Mouse (Mus musculus): ENCODE measurements around the gene Acp6.
A peak's percentile ranks its signal among the peaks of the same experiment; 100 is the strongest.

Acp6 gene

DNA sequence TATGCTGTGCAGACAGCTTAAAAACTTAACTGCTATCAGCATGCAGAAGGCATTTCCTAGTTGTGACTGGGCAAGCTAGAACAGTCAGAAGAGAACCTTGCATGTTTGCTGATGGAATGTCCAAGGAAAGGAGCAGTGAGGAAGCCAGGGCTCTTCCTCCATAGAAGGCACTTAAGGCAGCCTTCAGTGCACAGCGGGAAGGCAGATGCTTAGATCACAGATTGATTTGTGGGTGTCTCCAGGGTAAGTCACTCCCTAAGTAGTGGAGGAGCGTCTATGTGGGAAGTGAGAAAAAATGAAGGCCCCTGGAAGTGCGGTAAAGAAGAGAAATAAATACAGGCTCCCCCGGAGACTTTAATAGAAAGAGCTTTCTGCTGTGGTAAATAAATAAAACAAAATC, 40.7 kb downstream of the Acp6 start:
- DNase-seq: no peak

- peak; percentile 68 to 78 for DNase-seq
These were observed 43.4 kb downstream of the Acp6 start for GRCm38 (mm10) chr3:97201943-97202342.

DNA sequence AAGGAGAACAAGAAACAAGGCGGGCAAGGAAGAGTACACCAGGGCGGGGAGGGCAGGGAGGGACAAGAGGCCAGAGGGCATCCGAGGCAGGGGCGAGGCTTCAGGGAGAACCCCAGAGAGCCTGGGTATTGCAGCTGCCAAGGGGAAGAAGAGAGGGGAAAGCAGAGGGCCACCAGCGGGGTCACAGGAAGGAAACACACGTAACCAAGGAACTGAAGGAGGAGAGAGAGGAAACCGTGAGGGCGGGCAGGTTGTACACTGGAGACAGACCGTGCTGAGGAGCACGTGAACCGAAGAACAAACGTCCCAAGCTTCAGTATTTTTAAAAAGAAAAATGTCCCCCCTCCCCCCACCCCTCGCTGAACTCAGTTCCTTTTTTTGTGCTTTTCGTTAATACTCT, 45.3 kb downstream of the Acp6 start:
- no peak for DNase-seq

- no peak for DNase-seq
These were observed 47.9 kb downstream of the Acp6 start for GRCm38 (mm10) chr3:97206521-97206920.

DNA sequence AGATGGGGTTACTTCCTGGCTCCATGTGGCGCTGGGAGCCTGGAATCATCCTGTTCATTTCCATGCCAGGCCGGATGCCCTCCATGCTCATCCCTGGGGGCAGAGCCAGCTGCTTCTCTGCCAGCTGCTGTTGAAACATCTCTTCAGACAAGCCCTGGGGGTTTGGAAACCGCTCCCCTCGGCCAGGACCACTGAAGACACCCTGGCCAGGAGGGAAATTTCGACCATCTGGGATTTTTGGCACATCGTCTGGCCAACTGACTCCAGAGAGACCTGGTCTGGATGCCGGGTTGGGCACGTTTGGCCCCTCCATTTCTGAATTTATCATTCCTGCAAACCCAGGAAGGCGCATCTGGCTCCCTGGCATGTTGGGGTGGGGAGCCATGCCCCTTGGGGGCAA, 50.8 kb downstream of the Acp6 start:
- peak; percentile 55 to 62 for DNase-seq

- no peak for DNase-seq
These were observed 52.6 kb downstream of the Acp6 start for GRCm38 (mm10) chr3:97211177-97211576.

GRCm38 (mm10) chr3:97213871-97214270, 55.3 kb downstream of the Acp6 start:
- DNase-seq: no peak

GRCm38 (mm10) chr3:97214439-97214838, 55.9 kb downstream of the Acp6 start:
- no peak for DNase-seq

- DNase-seq: no peak
These were observed 56.9 kb downstream of the Acp6 start for GRCm38 (mm10) chr3:97215526-97215925.

DNA sequence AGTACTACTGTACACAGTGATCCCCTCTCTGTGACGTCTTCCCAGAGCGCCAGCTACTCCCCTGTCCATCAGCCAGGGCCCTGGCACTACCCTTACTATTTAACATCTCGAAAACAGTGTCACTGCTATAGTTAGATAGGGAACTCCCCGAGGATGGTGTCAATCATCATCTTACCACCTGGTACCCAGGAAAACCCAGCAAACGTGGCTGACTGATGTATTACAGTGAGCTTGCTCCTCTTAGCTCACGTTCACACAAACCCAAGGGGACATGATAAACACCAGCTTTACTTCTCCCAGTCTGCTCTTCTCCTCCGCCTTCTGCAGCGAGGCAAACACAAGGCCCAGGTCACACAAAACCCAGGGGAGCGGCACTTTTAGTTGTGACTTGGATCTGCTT, 64.7 kb downstream of the Acp6 start:
- DNase-seq: no peak

DNA sequence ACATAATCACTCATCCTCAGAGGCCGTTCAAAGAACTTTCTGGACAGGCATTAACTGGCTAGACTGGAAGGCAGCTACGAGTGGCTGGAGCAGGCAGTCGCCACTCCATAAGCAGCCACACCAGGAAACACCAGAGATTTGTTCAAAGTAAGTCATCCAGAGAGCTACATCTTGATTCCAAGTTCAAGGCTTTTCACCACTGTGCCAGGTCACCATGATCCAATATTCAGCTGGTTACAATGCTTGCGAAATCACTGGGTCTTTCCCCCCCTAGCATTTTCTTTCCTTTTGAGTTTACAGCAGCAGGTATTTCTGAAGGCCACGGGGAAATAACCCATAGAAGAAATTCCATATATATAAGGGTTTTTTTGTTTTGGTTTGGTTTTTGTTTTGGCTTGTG, 66.7 kb downstream of the Acp6 start:
- no peak for DNase-seq

DNA sequence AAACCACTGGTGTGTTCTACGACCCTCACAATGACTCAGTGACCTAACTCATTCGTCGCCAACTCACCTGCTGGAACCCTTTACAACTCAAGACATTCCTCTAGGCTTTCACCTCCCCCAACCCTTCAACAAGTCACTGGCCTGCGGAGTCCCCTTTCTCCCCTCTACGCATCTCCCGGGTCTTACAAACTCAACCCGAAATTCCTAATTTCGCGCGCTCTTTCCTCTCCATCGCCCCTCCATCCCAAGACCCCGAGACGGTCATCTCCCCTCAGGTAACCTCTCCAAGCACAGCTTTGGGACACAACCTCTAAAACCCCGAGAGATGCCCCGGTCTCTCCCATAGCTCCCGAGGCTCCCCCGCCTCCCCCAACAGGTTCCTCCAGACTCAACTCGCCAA, 68.1 kb downstream of the Acp6 start:
- peak in 1 of 2 experiments; percentile 15 for DNase-seq
